Mouse (Mus musculus) c-Kit-positive CD71-positive TER-119-positive erythroid progenitor cells, embryonic 14.5 days (primary cell): ENCODE results near the gene Rasgrp4.
"Not testable (repeated sequence)": the region's sequence is repeated elsewhere in the genome, so short reads cannot be mapped to it uniquely, and the experiment has no call there.

Experiments used
- DNase-seq: peaks from one replicate; pipeline ENCODE4 v3.0.0-alpha.2; 2013; ENCODE audit warnings: low spot score

The Rasgrp4 gene

DNA sequence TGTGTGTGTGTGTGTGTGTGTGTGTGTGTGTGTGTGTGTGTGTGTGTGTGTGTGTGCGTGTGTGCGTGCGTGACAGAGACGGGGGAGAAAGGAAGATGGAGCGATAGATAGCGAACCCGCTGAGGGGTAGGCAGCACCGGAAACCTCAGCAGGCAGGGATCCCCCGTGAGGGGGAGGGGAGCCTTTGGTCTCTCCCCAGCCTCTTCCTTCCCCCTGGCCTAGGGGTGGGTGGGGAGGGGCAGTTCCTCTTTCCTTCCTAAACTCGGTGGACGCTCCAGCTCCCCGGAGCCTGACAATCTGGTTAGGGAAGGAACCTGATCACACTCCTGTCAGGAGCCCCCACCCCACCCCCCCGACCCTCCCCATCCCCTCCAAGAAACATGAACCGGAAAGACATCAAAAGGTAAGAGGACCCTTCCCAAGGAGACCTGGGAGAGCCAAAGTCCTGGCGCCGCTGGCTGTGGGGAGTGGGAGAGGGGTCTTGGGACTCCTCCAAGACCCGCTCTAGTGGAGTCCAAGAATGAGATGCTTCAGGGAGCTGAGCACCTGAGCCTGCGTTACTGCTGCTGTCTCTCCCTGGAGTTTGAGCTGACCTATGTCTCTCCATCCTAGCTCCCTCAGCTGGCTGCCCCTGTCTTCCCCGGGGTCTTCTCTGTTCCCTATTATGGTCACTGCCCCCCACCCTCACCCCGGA is at the start of gene Rasgrp4:
Rasgrp4 (plus strand) TSS at position 159 of the 694 bp plus-strand sequence.
- no peak for DNase-seq

DNA sequence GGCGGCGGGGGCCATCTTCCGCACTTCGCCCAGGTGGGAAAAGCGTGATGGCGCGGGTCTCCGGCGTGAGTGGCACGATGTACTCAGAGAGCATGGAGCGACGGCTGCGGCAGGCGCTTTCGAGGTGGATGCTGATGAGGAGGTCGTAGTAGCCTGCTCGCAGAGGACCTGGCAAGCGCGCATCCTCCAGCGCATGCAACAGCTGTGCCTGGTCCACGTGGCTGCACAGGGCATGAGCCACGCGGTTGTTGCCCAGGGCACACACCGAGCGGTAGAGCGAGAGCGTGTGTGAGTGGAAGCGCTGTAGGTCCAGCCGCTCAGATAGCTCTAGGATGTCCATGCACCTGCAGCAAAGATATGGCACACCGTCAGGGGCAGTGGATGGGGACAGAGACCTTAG is 48.7 kb upstream of the Rasgrp4 start:
- no peak for DNase-seq

DNA sequence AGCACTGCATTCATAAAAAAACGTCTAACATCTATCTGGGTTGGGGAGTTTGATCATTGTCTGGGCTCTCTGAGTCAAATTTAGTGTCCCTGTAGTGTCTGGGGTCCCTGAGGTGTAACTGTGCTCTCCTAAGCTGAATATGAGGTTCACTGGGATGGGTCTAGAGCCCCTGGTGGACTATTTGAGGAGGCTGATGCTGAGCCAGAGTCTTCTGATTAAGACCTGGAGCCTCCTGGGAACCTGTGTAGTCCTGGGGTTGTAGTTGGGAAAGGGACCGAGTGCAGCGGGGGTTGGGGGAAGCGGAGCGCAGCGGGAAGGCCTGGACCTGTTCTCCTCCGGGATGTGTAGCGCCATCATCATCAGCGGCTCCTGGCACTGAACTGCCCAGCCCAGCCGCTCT is 47.7 kb upstream of the Rasgrp4 start:
- no peak for DNase-seq

- DNase-seq, result no peak
Measured at GRCm38 (mm10) chr7:29088817-29089216, 45.8 kb upstream of the Rasgrp4 start.

- DNase-seq, result no peak
Measured at GRCm38 (mm10) chr7:29097131-29097530, 37.5 kb upstream of the Rasgrp4 start.

- DNase-seq, result no peak
Measured at GRCm38 (mm10) chr7:29101286-29102017, 33.2 kb upstream of the Rasgrp4 start.

DNA sequence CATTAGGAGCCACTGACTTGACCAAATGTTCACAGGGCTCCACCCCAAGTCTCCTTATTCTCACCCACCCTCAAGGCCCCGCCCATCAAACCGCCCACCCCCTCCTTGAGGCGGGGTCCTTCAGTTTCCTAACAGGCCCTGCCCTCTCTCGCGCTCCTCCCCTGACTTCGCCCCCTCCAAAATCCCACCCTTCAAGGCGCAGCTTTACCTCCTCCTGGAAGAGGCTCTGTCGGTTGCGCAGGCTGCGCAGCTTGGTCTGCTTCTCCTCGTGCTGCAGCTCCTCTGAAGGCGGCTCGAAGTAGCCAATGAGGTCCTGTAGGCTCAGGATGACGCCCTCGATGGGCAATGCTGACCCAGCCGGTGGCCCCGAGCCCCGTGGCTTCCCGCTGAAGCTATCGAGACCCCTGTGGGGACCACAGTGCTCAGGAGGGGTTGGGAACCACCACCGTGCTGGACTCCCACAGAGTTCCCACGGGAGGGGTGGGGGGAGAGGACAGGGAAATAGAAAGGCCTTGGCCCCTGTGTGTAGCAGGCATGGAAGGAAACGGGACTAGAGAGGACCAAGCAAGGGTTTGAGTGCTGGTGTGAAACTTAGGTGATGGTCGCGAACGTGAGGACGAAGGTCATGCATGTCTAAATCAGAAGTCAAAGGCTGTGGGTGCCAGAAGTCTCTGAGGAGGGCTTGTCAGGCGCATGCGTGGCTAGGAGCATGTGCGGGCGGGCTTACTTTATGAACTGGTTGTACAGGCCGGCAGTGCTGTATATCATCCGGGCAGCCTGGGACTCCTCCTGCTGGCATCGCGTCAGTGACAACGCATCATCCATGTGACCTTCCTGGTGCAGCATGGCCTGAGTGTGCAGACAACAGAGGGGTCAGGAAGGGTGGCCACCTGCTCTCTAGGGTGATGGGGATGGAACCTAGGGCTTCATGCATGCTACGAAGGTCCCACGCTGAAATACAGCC is 25.4 kb upstream of the Rasgrp4 start:
- DNase-seq, result no peak

DNA sequence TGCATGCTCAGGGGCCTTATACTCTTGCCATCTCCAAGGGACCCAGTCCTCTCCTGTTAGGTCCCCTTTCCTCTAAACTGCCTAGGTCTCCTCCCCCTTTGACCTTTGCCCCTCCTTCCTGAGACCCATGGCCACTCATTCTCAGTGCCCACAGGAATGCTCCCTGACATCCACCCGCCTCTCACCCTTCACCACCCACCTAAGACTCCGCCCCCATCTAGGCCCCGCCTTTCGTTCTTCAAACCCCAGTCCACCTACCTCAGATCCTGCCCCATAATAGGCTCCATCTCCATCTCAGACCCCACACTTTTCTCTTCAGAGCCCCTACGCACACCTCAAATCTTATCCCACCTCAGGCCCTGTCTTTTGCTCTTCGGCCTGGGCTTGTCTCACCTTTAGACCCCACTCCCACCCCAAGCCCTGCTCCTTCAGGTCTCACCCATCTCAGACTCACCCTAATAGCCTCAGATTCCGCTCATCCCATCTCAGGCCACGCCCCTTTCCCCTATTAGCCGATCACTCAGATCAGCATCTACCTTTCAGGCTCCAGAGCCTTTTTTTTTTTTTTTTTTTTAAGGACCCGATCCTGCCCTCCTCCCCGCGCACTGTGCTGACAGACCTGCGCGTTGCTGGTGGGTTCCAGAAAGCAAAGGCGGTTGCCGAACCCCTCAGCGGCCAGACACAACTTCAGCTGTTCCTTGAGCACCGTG is 16.4 kb upstream of the Rasgrp4 start:
- DNase-seq, result no peak

GRCm38 (mm10) chr7:29119526-29119925 is 15.1 kb upstream of the Rasgrp4 start:
- DNase-seq, result no peak

DNA sequence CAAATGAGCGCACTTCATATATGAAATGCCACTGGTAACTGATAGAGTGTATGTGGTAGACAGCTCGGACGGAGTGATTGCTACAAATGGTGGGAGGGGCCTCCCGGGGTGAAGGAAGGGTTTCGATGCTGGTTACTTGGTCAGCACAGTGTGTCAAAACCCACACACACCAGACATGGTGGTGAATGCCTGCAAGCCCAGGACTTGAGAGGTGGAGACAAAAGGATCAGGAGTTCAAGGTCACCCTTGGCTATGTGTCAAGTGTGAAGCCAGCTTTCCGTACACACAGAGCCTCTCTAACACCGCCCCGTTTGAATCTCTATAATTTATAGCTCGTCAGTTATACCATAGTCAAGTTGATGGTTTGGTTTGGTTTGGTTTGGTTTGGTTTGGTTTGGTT is 11.8 kb upstream of the Rasgrp4 start:
- no peak for DNase-seq

- no peak for DNase-seq
Measured at GRCm38 (mm10) chr7:29123531-29124358, 10.9 kb upstream of the Rasgrp4 start.

DNA sequence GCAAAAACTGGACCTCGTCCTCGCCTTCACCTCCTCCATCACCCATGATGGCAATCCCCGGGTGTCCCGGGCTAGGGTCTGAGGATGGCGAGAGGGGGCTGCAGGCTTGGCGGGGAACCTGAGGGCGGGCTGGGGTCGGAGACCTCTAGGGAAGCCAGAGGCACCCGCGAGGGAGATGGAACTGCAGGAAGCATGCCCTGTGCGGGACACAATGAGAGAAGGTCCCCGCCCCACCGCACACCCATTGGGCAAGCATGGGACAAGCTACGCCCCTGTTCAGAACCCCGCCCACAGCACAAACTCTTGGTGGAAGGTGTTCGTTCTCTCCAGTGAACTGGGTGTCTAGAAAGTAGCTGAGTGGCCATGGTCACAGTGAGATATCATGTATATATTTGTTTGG is 9.7 kb upstream of the Rasgrp4 start, which contains the start of gene Ryr1:
Ryr1 (minus strand) TSS at position 210 of the 400 bp plus-strand sequence.
- peak; percentile 62 for DNase-seq

- DNase-seq, result peak; percentile 65
Measured at GRCm38 (mm10) chr7:29126173-29126915, 8.3 kb upstream of the Rasgrp4 start.

DNA sequence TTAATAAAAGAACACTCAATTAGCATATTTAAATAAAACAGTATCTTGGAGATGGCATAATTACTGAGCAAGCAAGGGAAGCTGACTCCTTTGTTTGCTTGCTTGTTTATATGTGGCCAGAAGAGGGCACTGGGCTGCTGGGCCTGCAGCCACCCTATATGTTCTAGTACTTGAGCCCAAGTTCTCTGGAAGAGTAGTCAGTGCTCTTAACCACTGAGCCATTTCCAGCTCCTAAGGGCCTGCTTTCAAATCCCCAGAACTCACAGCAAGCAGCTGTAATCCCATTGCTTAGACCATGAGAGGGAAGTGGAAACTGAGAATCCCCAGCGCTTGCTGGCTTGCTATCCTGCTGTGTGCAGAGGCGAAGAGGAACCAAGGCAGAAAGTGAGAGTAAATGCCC is 5.9 kb upstream of the Rasgrp4 start:
- DNase-seq, result no peak

DNA sequence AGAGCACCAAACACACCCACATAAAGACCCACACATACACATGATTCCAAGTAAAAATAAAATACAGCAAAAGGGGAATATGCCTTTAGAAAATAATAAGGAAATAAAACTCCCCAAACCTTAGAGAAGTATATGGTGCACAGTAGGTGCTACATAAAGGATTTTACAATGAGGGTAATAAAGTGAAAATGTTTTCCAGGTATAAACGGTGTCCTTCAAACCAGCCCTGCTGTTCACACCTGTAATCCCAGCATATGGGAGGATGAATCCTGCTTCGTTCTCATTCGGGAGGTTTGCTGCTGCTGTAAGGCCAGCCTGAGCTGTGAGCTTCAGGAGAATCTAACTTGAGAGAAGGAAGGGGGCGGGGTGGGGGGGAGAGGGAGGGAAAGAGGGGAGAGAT is 421 bp upstream of the Rasgrp4 start:
- DNase-seq, result no peak

DNA sequence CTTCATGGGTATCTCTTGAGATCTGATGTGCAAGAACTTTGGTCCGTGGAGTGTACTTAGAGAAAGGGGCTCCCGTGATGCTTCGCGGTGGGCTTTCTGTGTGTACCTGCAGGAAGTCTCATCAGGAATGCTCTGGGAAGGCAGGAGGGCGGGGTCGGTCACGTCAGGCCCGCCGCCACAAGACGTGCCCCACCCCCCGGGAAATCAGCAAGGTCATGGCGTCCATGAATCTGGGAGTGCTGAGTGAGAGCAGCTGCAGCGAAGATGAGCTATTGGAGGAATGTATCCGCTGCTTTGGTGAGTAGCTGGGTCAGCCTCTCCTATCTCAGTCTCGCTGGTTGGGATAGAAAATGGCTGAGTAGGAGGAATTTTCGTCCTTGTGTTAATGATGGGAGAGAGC is 2.8 kb downstream of the Rasgrp4 start:
- DNase-seq, result no peak

DNA sequence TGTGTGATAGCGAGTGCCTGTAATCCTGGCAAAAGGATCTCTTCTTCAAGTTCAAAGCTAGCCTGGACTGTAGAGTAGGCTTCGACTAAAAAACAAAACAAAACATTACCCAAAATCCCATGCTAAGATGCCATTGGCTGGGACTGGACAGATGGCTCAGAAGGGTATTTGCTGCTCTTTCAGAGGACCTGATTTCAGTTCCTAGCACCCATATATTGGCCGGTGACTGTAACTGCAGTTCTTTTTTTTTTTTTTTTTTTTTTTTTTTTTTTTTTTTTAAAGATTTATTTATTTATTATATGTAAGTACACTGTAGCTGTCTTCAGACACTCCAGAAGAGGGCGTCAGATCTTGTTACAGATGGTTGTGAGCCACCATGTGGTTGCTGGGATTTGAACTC is 4.6 kb downstream of the Rasgrp4 start:
- not testable (repeated sequence) for DNase-seq

DNA sequence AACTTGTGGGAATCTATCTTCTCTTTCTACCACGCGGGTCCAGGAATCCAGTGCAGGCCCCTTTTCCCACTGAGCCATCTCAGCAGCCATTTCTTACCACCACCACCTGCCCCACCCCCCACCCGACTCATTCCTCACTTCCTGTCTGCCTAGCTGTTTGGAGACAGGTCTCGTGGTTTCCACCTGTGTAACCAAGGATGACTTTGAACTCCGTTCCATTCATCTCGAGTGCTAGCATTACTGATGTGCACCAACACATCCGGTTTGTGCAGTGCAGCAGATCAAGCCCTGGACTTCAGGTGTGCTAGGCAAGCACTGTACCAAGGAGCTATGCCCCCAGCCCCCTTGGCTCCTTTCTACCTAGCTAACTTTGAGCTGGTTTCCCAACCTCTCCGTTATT is 6.8 kb downstream of the Rasgrp4 start:
- no peak for DNase-seq

DNA sequence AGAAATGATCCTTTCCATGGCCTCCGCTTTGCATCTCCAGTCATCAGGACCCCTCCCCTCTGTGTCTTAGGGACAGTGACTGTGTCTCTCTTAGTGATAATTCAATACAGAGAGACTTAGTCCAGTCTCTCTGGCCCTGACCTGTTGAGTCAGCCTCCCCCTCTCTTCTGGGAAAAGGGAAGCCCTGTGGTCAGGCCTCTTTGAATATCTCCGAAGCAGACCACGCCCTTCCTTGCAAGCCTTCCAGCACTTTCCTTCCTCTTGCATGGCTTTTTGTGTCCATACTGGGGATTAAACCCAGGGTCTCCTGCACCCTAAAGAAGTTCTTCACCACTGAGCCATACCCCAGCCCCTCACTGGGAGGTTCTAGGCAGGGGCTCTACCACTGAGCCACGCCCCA is 9.4 kb downstream of the Rasgrp4 start:
- no peak for DNase-seq
